Mouse (Mus musculus) forebrain, postnatal 0 days (tissue): ENCODE data around the gene Icam4. TPM values are rescaled to one million over a fixed set of nuclear protein-coding genes. Genes with fewer than 3 reads are reported as not detected.
"Not testable (repeated sequence)": the region's sequence is repeated elsewhere in the genome, so short reads cannot be mapped to it uniquely, and the experiment has no call there.

ENCODE experiments used
- ATAC-seq: fragments of 200-750 bp; cut with Nextera tagmentation; 2 replicates; pipeline ENCODE4 v1.8.0; 2017; ENCODE audit warnings: mild to moderate bottlenecking, moderate library complexity
- DNase-seq: peaks from one replicate; pipeline ENCODE4 v3.0.0-alpha.2; 2015
- H3K27ac ChIP-seq: fragments of 300-500 bp; sonication (generic); 2 replicates; pipeline ENCODE4 v1.5.1; 2014; ENCODE audit warnings: low read depth, mild to moderate bottlenecking, antibody characterized with exemption, low read length, moderate library complexity, mixed read lengths
- H3K27me3 ChIP-seq: fragments of 300-500 bp; sonication (generic); 2 replicates; pipeline ENCODE4 v1.6.1; 2014; ENCODE audit warnings: mild to moderate bottlenecking, low read length, mixed read lengths; ENCODE audit not compliant: insufficient read depth
- H3K36me3 ChIP-seq: fragments of 300-500 bp; sonication (generic); 2 replicates; pipeline ENCODE4 v1.6.1; 2014; ENCODE audit warnings: mild to moderate bottlenecking, moderate library complexity; ENCODE audit not compliant: insufficient read depth
- H3K4me1 ChIP-seq: fragments of 300-500 bp; sonication (generic); 2 replicates; pipeline ENCODE4 v1.6.1; 2014; ENCODE audit warnings: antibody characterized with exemption; ENCODE audit not compliant: insufficient read depth
- H3K4me2 ChIP-seq: fragments of 300-500 bp; sonication (generic); 2 replicates; pipeline ENCODE4 v1.6.1; 2014; ENCODE audit warnings: low read depth, mild to moderate bottlenecking, moderate library complexity
- H3K4me3 ChIP-seq: fragments of 300-500 bp; sonication (generic); 2 replicates; pipeline ENCODE4 v1.5.1; 2014; ENCODE audit warnings: low read depth, low read length, mixed read lengths
- H3K9ac ChIP-seq: fragments of 300-500 bp; sonication (generic); 2 replicates; pipeline ENCODE4 v1.6.1; 2014; ENCODE audit warnings: mild to moderate bottlenecking
- H3K9me3 ChIP-seq: fragments of 300-500 bp; sonication (generic); 2 replicates; pipeline ENCODE4 v1.6.1; 2016; ENCODE audit warnings: low read length
- CTCF ChIP-seq: sonication (generic); IDR thresholded peaks from 2 replicates; pipeline ENCODE4 v1.5.1; 2016; ENCODE audit warnings: antibody characterized with exemption, control low read depth, low read depth
- WGBS: fragments of 180-500 bp; shearing (Covaris S2); extraction: QIAGEN DNeasy Blood & Tissue Kit; methylation state at CpG from one replicate; pipeline ENCODE4 v1.1.7; 2014; 5-methylcytosine and 5-hydroxymethylcytosine counted together
- polyA plus RNA-seq: library from polyadenylated mRNA; unstranded; fragments of >200 nt; fragmentation: Nextera tagmentation; extraction: Ambion mirVana; gene quantifications from 2 replicates; pipeline ENCODE4 v1.2.1, GENCODE M21; 2015
- total RNA-seq: library from RNA; depleted of rRNA; stranded (reverse); fragments of >200 nt; gene quantifications from 2 replicates; pipeline ENCODE4 v1.2.3, GENCODE M21; 2014

Icam4 gene
- total and polyA plus RNA-seq, 2 experiments from 2014 or later = not detected

DNA sequence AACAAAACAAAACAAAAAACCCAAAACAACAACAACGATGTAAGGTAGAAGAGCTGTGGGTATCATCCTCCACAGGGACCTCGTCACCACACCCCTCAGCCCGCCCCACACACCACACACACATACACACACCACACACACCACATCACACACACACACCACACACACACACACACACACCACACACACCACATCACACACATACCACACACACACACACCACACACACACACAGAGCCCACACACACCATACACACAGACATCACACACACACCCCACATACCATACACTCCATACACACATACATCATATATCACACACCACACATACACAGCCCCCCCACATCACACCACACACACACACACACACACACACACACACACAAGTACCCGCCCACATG, 37.6 kb upstream of the Icam4 start:
- Histone ChIP-seq H3K9ac (no peak overlapping the region), H3K4me2 (no peak overlapping the region), H3K4me1 (no peaks in the 10 kb centered on the region), H3K9me3 (no peaks in the 10 kb centered on the region), H3K4me3 (no peak overlapping the region), H3K27me3 (no peaks in the 10 kb centered on the region), H3K27ac (no peak overlapping the region), H3K36me3 (no peaks in the 10 kb centered on the region)
- no peak for TF ChIP-seq CTCF
- 91% methylated on average over 4 of the region's 4 CpGs for WGBS
- ATAC-seq (no peak), DNase-seq (no peak)

DNA sequence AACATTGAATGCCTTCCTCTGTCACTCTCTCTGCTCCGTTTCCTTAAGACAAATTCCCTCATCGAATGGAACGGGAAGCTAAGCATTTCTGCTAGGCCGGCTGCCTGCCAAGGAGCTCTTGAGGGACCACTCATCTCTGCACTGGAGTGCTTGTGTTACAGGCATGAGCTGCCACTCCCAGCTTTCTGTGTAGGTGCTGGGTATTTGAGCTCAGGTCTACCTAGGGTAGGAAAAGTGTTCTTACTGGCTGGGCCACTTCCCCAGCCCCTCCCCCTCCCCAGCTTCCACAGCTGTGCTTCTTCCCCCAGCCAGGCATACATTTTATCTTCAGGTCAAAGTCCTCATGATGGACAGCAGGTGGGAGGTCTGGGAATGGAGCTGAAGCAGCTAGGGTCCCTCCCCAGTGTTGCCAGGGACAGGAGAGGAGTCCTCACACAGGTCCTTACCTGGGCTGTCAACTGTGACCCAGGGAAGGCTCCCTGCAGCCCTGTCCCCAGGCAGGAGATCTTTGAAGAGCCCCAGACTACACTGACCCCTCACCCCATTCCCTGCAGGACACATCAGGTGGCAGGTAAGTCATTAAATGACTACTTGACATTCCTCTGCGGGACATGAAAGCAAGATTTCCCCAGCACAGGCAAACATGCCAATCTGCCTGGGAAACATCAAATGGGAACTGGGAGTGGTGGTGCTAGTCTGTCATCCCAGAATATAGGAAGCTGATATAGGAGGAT, 35.8 kb upstream of the Icam4 start:
- H3K9ac ChIP-seq = no peak overlapping the region
- H3K27me3 ChIP-seq = no peaks in the 10 kb centered on the region
- DNase-seq (no peak), ATAC-seq (no peak)
- H3K4me3 ChIP-seq = no peak overlapping the region
- no peak for TF ChIP-seq CTCF
- no peak overlapping the region for H3K27ac ChIP-seq
- H3K36me3 ChIP-seq = no peaks in the 10 kb centered on the region
- no peak overlapping the region for H3K4me2 ChIP-seq
- 49% methylated on average over 5 of the region's 5 CpGs for WGBS
- H3K9me3 ChIP-seq = no peaks in the 10 kb centered on the region
- H3K4me1 ChIP-seq = no peaks in the 10 kb centered on the region

DNA sequence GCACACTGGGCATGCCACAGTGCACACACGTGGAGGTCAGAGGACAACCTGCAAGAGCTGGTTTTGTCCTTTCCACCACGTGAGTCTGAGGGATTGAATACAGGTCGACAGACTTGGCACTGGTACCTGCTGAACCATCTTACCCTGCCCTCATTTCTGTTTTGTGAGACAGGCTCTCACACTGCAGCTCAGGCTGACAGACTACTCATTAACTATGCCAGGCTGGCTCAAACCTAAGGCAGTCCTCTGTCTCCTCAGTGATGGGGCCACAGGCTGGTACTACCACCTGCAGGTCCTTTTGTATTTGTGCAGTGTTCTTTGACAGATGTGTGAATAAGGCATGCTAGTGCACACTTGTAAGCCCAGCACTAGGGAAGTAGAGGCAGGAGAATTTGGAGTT, 34.1 kb upstream of the Icam4 start:
- TF ChIP-seq CTCF = no peak
- Histone ChIP-seq H3K27me3 (no peaks in the 10 kb centered on the region), H3K4me1 (no peaks in the 10 kb centered on the region), H3K4me3 (no peak overlapping the region), H3K27ac (no peak overlapping the region), H3K9me3 (no peaks in the 10 kb centered on the region), H3K4me2 (no peak overlapping the region), H3K9ac (no peak overlapping the region), H3K36me3 (no peaks in the 10 kb centered on the region)
- DNase-seq (no peak), ATAC-seq (no peak)
- 63% methylated on average over 3 of the region's 3 CpGs for WGBS

DNA sequence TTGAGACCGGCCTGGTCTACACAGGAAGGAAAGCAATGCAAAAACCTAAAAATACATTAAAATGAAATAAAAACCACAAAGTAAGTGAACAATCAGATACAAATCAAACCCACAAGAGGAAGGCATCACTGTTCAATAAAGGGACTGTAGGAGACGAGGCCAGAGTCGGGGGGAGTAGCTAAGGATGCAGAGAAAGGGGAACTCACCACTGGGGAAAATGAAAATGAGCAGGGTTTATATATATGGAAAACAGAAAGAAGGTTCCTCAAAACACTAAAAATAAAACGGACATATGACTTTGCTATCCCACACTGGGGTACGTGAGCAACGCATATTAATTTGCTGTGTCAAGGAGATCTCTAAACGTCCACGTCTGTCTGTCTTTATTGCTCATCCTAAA, 32.1 kb upstream of the Icam4 start:
- TF ChIP-seq CTCF = no peak
- Histone ChIP-seq H3K36me3 (no peaks in the 10 kb centered on the region), H3K4me2 (no peak overlapping the region), H3K9ac (no peak overlapping the region), H3K4me3 (no peak overlapping the region), H3K27ac (no peak overlapping the region), H3K9me3 (no peaks in the 10 kb centered on the region), H3K4me1 (no peaks in the 10 kb centered on the region), H3K27me3 (no peaks in the 10 kb centered on the region)
- WGBS = 92% methylated on average over 8 of the region's 8 CpGs
- no peak for ATAC-seq
- DNase-seq = no peak

DNA sequence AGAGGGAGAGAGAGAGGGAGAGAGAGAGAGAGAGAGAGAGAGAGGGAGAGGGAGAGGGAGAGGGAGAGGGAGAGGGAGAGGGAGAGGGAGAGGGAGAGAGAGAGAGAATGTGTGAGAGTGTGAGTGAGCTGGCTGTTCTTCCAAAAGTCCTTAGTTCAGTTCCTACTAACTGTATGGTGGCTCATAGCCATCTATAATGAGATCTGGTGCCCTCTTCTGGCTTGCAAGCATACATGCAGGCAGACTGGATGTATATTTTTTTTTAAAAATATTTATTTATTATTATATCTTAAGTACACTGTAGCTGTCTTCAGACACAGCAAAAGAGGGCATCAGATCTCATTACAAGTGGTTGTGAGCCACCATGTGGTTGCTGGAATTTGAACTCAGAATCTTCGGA, 30.8 kb upstream of the Icam4 start:
- ATAC-seq, H3K27ac ChIP-seq, H3K9ac ChIP-seq, H3K27me3 ChIP-seq, H3K4me2 ChIP-seq, H3K36me3 ChIP-seq, DNase-seq, H3K4me1 ChIP-seq, H3K4me3 ChIP-seq, H3K9me3 ChIP-seq: not testable (repeated sequence)
- 78% methylated on average over 1 of the region's 1 CpGs for whole genome bisulfite sequencing
- peak; percentile 49 for TF ChIP-seq CTCF

DNA sequence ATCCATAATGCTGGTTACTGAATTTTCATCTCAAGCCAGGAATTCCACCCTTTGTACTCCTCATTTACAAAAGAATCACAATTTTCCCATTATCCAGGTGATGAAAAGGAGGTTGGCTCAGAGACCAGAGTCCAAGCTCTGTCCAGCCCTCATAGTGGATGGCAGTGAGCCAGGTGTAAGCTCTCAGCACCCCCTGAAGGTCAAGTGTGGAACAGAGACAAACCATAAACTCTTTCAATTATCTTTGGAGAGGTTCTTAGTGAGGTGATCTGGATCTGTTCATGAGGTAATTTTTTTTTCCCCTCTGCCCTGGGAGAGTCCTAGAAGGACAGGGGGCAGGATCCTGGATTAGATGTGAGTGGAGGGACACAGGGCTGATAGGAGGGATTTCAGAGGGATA, 28.4 kb upstream of the Icam4 start:
- peak; percentile 7 for DNase-seq
- Histone ChIP-seq H3K27ac (no peak overlapping the region), H3K36me3 (peaks cover 12% of the 10 kb centered on the region), H3K4me2 (no peak overlapping the region), H3K4me3 (no peak overlapping the region), H3K4me1 (no peaks in the 10 kb centered on the region), H3K9me3 (no peaks in the 10 kb centered on the region), H3K9ac (no peak overlapping the region), H3K27me3 (no peaks in the 10 kb centered on the region)
- ATAC-seq = no peak
- TF ChIP-seq CTCF = peak; percentile 28

DNA sequence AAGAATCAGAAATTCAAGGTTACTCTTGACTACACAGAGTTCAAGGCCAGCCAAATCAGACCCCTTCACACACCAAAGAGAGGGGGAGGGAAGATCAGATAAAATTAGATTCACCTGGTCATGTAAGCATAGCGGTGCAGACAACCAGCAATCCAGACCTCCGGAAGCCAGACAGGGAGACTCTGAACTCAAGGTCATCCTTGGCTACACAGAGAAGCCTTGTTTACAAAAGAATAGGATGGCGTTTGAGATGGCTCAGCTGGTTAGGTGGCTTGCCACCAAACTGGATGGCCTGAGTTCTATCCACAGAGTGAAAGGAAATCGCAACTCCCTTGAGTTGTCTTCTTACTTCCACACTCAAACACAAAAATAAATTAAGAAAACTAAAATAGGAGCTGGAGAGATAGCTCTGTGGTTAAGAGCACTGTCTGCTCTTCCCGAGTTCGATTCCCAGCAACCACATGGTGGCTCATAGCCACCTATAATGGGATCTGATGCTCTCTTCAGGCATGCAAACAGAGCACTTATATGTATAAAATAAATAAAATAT, 27.4 kb upstream of the Icam4 start:
- H3K36me3 ChIP-seq = peaks cover 20% of the 10 kb centered on the region
- DNase-seq (peak; percentile 3), ATAC-seq (no peak)
- H3K4me2 ChIP-seq = peak overlapping the region; percentile 83; the same call in 1 of the 2 replicates
- no peaks in the 10 kb centered on the region for H3K4me1 ChIP-seq
- no peaks in the 10 kb centered on the region for H3K27me3 ChIP-seq
- H3K9ac ChIP-seq = no peak overlapping the region
- no peak for TF ChIP-seq CTCF
- 76% methylated on average over 6 of the region's 6 CpGs for WGBS
- H3K9me3 ChIP-seq = no peaks in the 10 kb centered on the region
- H3K27ac ChIP-seq = peak overlapping the region; percentile 82; the same call in 1 of the 2 replicates
- H3K4me3 ChIP-seq = peak overlapping the region; percentile 68; the same call in 1 of the 2 replicates
